Mouse (Mus musculus): ENCODE results near the gene Ndufa4. TPM values are rescaled to one million over a fixed set of nuclear protein-coding genes. Genes with fewer than 3 reads are reported as not detected.
A peak's percentile ranks its signal among the peaks of the same experiment; 100 is the strongest.
"Not testable (repeated sequence)": the region's sequence is repeated elsewhere in the genome, so short reads cannot be mapped to it uniquely, and the experiment has no call there.

Gene Ndufa4
- polyA plus RNA-seq (2017; shearing (Covaris generic)), result 100 to 1,000 TPM; 457 to 640 (median 459) TPM

DNA sequence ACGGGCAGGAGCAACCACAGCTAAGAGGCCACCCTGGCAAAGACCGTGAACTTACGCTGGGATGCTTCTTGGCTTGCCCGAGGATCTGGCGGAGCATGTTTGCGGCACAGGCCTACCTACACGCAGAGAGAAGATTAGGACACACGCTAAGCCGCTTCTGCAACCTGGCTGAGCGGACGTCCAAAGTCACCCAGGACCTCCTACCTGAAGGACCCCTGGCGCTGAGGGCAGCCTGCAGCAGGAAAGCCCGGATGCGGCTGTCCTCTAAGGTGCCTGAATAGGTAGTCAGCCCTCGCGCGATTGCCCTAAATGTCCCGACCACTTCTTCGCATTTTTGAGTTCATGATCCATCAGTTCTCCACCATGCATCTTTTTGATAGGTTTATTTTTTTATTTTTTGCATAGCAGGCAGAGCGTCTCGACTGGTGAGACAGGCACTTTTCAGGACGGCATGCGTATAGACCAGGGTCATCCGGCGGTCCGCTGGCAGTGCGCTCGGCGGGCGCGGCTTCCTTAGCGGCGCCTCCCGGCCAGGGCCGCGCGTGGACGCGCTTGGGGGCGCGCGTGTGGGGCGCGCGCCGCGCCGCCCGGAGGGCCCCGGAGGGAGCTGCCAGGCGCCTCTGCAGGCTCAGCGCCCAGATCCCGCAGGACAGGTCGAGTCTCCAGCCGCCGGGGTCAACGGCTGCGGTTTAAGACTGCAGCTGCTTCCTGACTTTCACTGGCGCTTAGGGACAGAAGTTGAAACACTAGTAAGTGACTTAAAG is at the start of gene Ndufa4, which contains the start of gene Phf14:
Ndufa4 (minus strand) TSS at position 229 of the 764 bp plus-strand sequence.
Phf14 (plus strand) TSS at position 541 of the 764 bp plus-strand sequence.
- peak; percentile 89 for ATAC-seq

- ATAC-seq, result no peak
Measured at GRCm38 (mm10) chr6:11948100-11948499, 40.8 kb upstream of the Ndufa4 start.

DNA sequence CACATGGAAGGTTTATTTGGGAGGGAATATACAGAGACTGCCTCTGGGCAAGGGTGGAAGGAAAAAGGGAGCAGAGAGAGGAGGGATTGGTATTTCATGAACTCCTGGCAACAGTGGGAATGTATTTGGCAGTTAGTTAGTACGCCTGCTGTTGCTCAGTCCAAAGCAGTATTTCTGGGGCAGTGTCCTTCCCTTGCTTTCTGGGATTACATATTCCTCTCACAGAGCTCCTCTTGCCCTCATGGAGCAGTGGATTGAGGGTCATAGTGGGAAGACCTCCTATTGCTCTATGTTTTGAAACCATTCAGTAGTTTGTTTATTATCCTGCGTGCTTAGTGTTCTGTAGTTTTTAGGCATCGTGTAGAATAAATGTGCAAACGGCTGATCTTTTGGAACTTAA is 34.8 kb upstream of the Ndufa4 start:
- ATAC-seq, result no peak

GRCm38 (mm10) chr6:11940895-11941294 is 33.6 kb upstream of the Ndufa4 start:
- ATAC-seq, result no peak

- ATAC-seq, result no peak
Measured at GRCm38 (mm10) chr6:11933403-11933802, 26.1 kb upstream of the Ndufa4 start.

DNA sequence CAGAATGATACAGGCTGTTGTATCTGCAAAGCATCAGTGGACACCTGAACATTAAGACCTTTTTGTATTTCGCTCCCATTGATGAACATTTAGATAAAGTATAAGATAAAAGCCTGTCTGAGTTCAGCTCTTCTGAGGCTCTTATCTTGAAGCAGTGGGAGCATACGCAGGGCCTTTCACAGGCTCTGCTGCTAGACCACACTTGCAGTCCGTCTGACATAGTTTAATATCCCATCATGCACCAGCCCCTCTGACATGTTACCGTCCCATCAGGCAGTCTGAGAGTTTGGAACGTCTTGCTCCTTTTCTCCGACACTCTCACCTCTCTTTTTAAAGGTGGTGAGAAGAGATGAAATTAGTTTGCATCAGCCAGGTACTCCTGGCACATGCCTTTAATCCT is 20.2 kb upstream of the Ndufa4 start:
- no peak for ATAC-seq

DNA sequence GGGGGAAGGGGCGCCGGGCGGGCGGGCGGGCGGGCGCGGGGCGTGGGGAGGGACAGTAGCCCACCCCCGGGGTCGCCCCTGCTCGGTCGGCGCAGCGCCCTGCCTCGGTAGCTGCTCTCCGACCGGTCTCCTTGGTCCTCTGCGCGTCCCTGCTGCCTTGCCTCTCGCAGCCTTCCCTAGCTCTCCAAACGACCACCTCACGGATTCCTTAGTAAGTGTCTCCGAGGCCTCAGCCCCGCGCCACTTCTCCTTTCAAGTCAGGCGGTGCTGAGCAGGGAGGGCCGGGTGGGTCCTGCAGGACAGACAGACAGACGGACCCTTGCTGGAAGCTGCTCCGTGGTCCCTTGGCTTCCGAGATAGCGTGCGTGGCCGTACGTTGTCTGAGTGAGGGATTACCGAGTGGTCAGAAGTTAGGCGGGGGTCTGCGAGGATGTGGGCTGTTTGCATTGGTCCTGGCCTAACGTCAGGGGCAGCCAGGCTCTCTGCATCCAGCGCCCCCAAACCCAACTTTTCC is 18.8 kb upstream of the Ndufa4 start:
- no peak for ATAC-seq

DNA sequence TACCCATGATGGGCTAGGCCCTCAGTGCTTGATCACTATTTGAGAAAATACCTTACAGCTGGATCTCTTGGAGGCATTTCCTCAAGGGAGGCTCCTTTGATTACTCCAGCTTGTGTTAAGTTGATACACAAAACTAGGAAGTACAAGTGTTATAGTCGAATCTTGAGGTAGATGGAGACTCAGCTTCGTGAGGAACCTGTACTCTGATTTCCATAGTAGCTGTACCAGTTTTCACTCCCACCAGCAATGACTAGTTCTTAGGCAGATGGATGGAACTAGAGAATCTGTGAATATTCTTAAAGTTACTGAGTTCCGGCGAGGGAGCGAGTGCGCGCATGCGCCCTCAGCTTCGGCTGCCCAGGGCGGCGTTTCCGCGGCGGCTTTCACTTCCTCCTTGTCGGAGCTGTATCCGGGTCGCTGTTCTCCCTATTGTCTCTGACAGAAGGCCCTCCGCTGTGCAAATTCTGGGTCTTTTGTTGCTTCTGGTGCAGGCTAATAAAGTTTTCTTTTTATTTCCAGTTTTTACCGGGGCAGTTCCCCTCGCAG is 18.3 kb upstream of the Ndufa4 start:
- ATAC-seq, result peak; percentile 99

DNA sequence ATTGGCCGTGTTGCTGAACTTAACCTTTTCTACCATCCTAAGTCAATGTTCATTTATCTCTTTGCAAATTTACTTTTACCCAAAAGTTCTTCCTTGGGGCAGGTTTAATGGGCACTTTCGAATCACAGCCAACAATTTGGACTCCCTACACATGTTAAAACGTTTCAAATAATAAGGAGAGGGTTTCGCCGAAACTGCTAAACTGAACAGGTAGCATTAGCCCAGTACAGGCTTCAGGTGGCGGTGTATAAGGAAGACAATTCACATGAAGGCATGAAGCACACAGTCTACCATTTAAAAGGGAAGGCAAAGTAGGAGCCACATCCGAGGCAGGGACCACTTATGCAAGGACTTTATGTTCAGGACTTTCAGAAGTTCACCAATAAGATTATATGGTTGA is 873 bp upstream of the Ndufa4 start:
- ATAC-seq, result peak; percentile 9

GRCm38 (mm10) chr6:11906890-11907268 is 418 bp downstream of the Ndufa4 start:
- peak; percentile 8 for ATAC-seq

GRCm38 (mm10) chr6:11900809-11901310 is 6.4 kb downstream of the Ndufa4 start:
- no peak for ATAC-seq

DNA sequence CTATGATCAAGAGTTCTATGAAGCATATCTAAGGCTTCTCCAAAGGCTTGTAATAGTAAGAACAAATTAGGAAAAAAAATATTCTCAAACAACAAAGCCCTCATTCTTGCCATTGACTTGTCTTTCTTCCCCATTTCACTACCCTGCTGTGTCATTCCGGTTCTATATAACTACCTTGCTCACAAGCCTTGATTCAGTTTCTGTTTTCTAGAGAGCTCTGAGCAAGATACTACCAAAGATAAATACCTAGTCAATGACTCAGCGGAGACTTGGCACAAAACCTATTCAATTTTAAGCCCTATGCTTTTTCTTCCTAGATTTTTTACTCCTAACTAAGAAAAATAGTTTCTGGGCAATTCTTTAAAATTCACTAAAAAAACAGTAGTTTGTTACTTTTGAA is 31.9 kb downstream of the Ndufa4 start:
- ATAC-seq, result not testable (repeated sequence)

Other genes starting within 250 kb of the Ndufa4 start
- 10 to 100 TPM; 43.2 to 63.8 (median 59.4) TPM for gene Phf14, start 312 bp upstream of the Ndufa4 start, polyA plus RNA-seq (2017; shearing (Covaris generic))

All from inflammation-experienced regulatory T-cells, adult 6 months (primary cell).